Mouse (Mus musculus) lung, postnatal 4 days (tissue): ENCODE results near the gene Slc25a22.

ENCODE experiments used
- DNase-seq, 2 experiments: peaks; one replicate each; pipeline ENCODE4 v3.0.0; 2021

Slc25a22 gene

GRCm38 (mm10) chr7:141433517-141434400 is 3.9 kb downstream of the Slc25a22 start:
- no peak for DNase-seq

GRCm38 (mm10) chr7:141432741-141433516 is 4.8 kb downstream of the Slc25a22 start:
- no peak for DNase-seq

GRCm38 (mm10) chr7:141432186-141432611 is 5.5 kb downstream of the Slc25a22 start:
- DNase-seq = no peak

GRCm38 (mm10) chr7:141431434-141432185 is 6.1 kb downstream of the Slc25a22 start:
- no peak for DNase-seq

- no peak for DNase-seq
These were observed 7.0 kb downstream of the Slc25a22 start for GRCm38 (mm10) chr7:141430585-141431240.

GRCm38 (mm10) chr7:141429840-141430584 is 7.7 kb downstream of the Slc25a22 start:
- no peak for DNase-seq

- peak; percentile 44 to 56 for DNase-seq
These were observed 8.4 kb downstream of the Slc25a22 start, which contains the start of gene Cend1 for GRCm38 (mm10) chr7:141429310-141429709. Gene Cend1, minus strand, starts transcription at chr7:141429491.

- no peak for DNase-seq
These were observed 9.0 kb downstream of the Slc25a22 start for GRCm38 (mm10) chr7:141428701-141429100.

- DNase-seq = no peak
These were observed 10.6 kb downstream of the Slc25a22 start for GRCm38 (mm10) chr7:141426948-141427730.

GRCm38 (mm10) chr7:141423811-141424210 is 13.9 kb downstream of the Slc25a22 start:
- no peak for DNase-seq

- no peak for DNase-seq
These were observed 17.5 kb downstream of the Slc25a22 start for GRCm38 (mm10) chr7:141420030-141420702.

GRCm38 (mm10) chr7:141418970-141419369 is 18.7 kb downstream of the Slc25a22 start:
- peak in 1 of 2 experiments; percentile 37 for DNase-seq

GRCm38 (mm10) chr7:141417731-141418681 is 19.7 kb downstream of the Slc25a22 start:
- no peak for DNase-seq

GRCm38 (mm10) chr7:141416144-141416841 is 21.4 kb downstream of the Slc25a22 start:
- DNase-seq = no peak

GRCm38 (mm10) chr7:141413809-141414584 is 23.7 kb downstream of the Slc25a22 start, which contains the start of gene Gatd1:
Gene Gatd1, minus strand, starts transcription at chr7:141414136.
- DNase-seq = peak; percentile 99 to 100

GRCm38 (mm10) chr7:141413331-141413730 is 24.4 kb downstream of the Slc25a22 start:
- no peak for DNase-seq

- DNase-seq = no peak
These were observed 26.0 kb downstream of the Slc25a22 start for GRCm38 (mm10) chr7:141411667-141412066.
